Comparison of ENCODE assay signal across 18 mouse cellular contexts in the genomic region with DNA sequence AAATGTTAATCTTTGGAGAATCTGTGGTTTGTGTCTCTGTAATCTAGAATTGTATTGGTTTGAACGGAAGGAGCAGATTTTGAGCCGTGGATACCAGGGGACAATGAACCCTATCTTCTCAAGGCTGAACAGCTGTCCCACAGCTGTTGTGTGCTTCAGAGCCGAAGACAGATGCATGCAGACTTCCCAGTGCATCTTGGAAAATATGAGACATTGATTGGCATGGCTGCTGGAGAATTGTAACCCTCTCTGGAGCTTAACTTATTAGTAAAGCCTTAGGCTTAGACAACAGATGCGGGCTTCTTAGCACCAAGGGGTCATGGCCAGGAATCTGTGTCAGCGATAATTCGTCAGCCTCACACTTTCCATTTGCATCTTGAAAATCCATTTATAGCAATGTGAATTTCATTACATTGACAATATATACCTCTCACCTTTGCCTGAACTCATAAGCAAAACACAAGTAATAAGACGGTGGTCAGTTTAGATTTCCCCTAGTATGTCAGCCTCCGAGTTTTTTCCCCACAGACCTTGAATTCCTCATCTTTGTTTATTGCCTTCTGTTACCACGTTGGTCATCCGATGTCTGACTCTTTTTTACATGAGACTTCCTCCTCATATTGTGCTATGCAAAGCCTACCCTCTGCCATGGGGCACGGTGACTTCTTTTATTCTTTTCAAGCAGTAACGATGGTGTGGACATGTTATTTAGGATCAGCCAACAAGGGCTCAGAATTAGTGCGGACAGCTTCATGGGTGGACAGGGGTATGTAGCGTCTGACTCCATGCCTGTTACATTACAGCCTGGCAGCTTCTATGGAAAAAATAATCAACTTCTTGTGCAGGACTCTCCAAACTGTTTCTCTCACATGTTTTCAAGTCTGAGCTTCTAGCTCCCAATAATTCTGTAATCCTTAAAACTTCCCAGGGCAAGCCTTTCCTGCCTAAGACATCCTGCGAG. TPM values are rescaled to one million over a fixed set of nuclear protein-coding genes. Genes with fewer than 3 reads are reported as not detected.
A peak's percentile ranks its signal among the peaks of the same experiment; 100 is the strongest.
DNase-seq lines count a peak whose midpoint lies in the region; ATAC-seq and TF ChIP-seq lines count a peak whose summit lies in the region.
"Had no signal": no experiment of that assay in that cellular context is flagged by ENCODE, and none has a peak within 500 bp of the region (broad histone marks: within the 10 kb centered on the region; RNA-seq: fewer than 3 reads in every experiment).

No protein-coding gene starts in this region.

- H3K4me3 ChIP-seq in heart, embryonic 10.5 days, result no peak overlapping the region
- no peak overlapping the region for H3K4me3 ChIP-seq in CH12.LX (replicated peaks in 1 of 3; ENCODE audit: low read depth in 2 of 3, low read length in 2 of 3, poor library complexity in 1 of 3)
- no peak overlapping the region for H3K4me3 ChIP-seq in layer of hippocampus, adult 2 months
- no peak overlapping the region for H3K4me3 ChIP-seq in forebrain, postnatal 0 days (ENCODE audit: low read depth, low read length)
- H3K4me3 ChIP-seq: embryonic facial prominence, embryonic 12.5 days; forebrain, embryonic 13.5 days; hindbrain, embryonic 15.5 days; lung, embryonic 15.5 days; midbrain, embryonic 13.5 days had no signal

- dilution Hi-C loops in CH12.LX (cut with MboI; ENCODE audit: extremely low pct_ligation_motif_present, extremely low pct_unique_long_range_greater_than_20kb, low sequenced_read_pairs), result no loop called here

- H3K27me3 ChIP-seq in heart, embryonic 10.5 days (ENCODE audit: insufficient read depth, poor library complexity, severe bottlenecking), result no peaks in the 10 kb centered on the region
- H3K27me3 ChIP-seq in CH12.LX (replicated peaks), result no peaks in the 10 kb centered on the region
- H3K27me3 ChIP-seq in forebrain, postnatal 0 days (ENCODE audit: insufficient read depth, low read length), result no peaks in the 10 kb centered on the region
- H3K27me3 ChIP-seq: embryonic facial prominence, embryonic 12.5 days; forebrain, embryonic 13.5 days; hindbrain, embryonic 15.5 days; lung, embryonic 15.5 days; midbrain, embryonic 13.5 days had no signal

- no peaks in the 10 kb centered on the region for H3K79me2 ChIP-seq in CH12.LX (replicated peaks; ENCODE audit: control insufficient read depth, extremely low read depth, insufficient read depth, poor library complexity, severe bottlenecking)

- TF ChIP-seq RAD21 in CH12.LX (IDR thresholded peaks at IDR 0.05; ENCODE audit: low read depth, low read length), result no peak

- H3K36me3 ChIP-seq in heart, embryonic 10.5 days, result no peaks in the 10 kb centered on the region
- no peaks in the 10 kb centered on the region for H3K36me3 ChIP-seq in CH12.LX (replicated peaks in 1 of 2; ENCODE audit: control insufficient read depth in 1 of 2, insufficient read depth in 1 of 2, low read length in 1 of 2)
- H3K36me3 ChIP-seq in forebrain, postnatal 0 days (ENCODE audit: insufficient read depth), result no peaks in the 10 kb centered on the region
- H3K36me3 ChIP-seq: embryonic facial prominence, embryonic 12.5 days; hindbrain, embryonic 15.5 days; lung, embryonic 15.5 days; midbrain, embryonic 13.5 days had no signal

- no peak overlapping the region for H3K9ac ChIP-seq in CH12.LX (ENCODE audit: insufficient read depth, low read depth)
- H3K9ac ChIP-seq in forebrain, postnatal 0 days, result no peak overlapping the region
- H3K9ac ChIP-seq: embryonic facial prominence, embryonic 12.5 days; forebrain, embryonic 13.5 days; hindbrain, embryonic 15.5 days; lung, embryonic 15.5 days; midbrain, embryonic 13.5 days had no signal

- H3K4me1 ChIP-seq in heart, embryonic 10.5 days, result no peaks in the 10 kb centered on the region
- H3K4me1 ChIP-seq in CH12.LX (ENCODE audit: control insufficient read depth in 1 of 2, insufficient read depth in 2 of 2), result no peaks in the 10 kb centered on the region
- no peaks in the 10 kb centered on the region for H3K4me1 ChIP-seq in forebrain, postnatal 0 days (ENCODE audit: insufficient read depth)
- H3K4me1 ChIP-seq: embryonic facial prominence, embryonic 12.5 days; forebrain, embryonic 13.5 days; hindbrain, embryonic 15.5 days; lung, embryonic 15.5 days; midbrain, embryonic 13.5 days had no signal

- no peak for TF ChIP-seq POLR2A in CH12.LX (IDR thresholded peaks at IDR 0.05; ENCODE audit: low read depth, low read length)

- in situ Hi-C loops in CH12.LX (cut with MboI; ENCODE audit: low pct_ligation_motif_present, low pct_unique_long_range_greater_than_20kb, low sequenced_read_pairs), result no loop called here

- intact Hi-C loops in heart, postnatal 14 days (cut with DNase I), result no loop called here

- TF ChIP-seq CTCF in CH12.LX (conservative IDR thresholded peaks at IDR 0.05 in 1 of 2, IDR thresholded peaks at IDR 0.05 in 1 of 2; ENCODE audit: low read depth in 2 of 2, low read length in 2 of 2), result no peak
- TF ChIP-seq CTCF in layer of hippocampus, adult 2 months (conservative IDR thresholded peaks at IDR 0.05), result no peak
- no peak for TF ChIP-seq CTCF in forebrain, postnatal 0 days (IDR thresholded peaks at IDR 0.05; ENCODE audit: low read depth)

- no peak overlapping the region for H3K27ac ChIP-seq in heart, embryonic 10.5 days
- H3K27ac ChIP-seq in CH12.LX (ENCODE audit: insufficient read depth, low read depth), result no peak overlapping the region
- no peak overlapping the region for H3K27ac ChIP-seq in layer of hippocampus, adult 2 months
- H3K27ac ChIP-seq in forebrain, postnatal 0 days (ENCODE audit: low read depth, low read length), result no peak overlapping the region
- H3K27ac ChIP-seq: embryonic facial prominence, embryonic 12.5 days; forebrain, embryonic 13.5 days; hindbrain, embryonic 15.5 days; lung, embryonic 15.5 days; midbrain, embryonic 13.5 days had no signal

- DNase-seq in heart, adult 11 months, result peak; percentile 96
- no peak for DNase-seq in heart, embryonic 10.5 days (ENCODE audit: low spot score)
- DNase-seq in CH12.LX (ENCODE audit: extremely low read depth), result no peak
- DNase-seq in heart, postnatal 14 days, result peak; percentile 41 to 56
- peak; percentile 25 to 50 for DNase-seq in lung, postnatal 4 days
- DNase-seq in layer of hippocampus, adult 2 months (ENCODE audit: low spot score in 2 of 2), result no peak
- DNase-seq in forebrain, postnatal 0 days, result no peak
- DNase-seq in Muller cell, postnatal 12 days (ENCODE audit: inconsistent ontology term), result no peak
- DNase-seq: cerebellum, adult 9-10 months; kidney, adult 2 months; left cerebral cortex, postnatal 4 days; right cerebral cortex, adult 18-20 months; thymus, postnatal 14 days had no signal

- no peak for TF ChIP-seq EP300 in CH12.LX (IDR thresholded peaks at IDR 0.05; ENCODE audit: low read length)

- H3K4me2 ChIP-seq in CH12.LX (ENCODE audit: insufficient read depth, low read depth, poor library complexity, severe bottlenecking), result peak overlapping the region; percentile 37; the same call in 1 of the 2 replicates
- H3K4me2 ChIP-seq in forebrain, postnatal 0 days (ENCODE audit: low read depth), result no peak overlapping the region
- H3K4me2 ChIP-seq: embryonic facial prominence, embryonic 12.5 days; forebrain, embryonic 13.5 days; hindbrain, embryonic 15.5 days; lung, embryonic 15.5 days; midbrain, embryonic 13.5 days had no signal

- no peak for ATAC-seq in forebrain, postnatal 0 days
- ATAC-seq: forebrain, embryonic 13.5 days; midbrain, embryonic 13.5 days had no signal

- 79% methylated on average over 15 of the region's 15 CpGs for WGBS in heart, embryonic 10.5 days
- WGBS in forebrain, postnatal 0 days, result 84% methylated on average over 15 of the region's 15 CpGs

- H3K9me3 ChIP-seq in heart, embryonic 10.5 days, result no peaks in the 10 kb centered on the region
- no peaks in the 10 kb centered on the region for H3K9me3 ChIP-seq in CH12.LX (replicated peaks; ENCODE audit: low read length)
- H3K9me3 ChIP-seq in forebrain, postnatal 0 days (ENCODE audit: low read length), result no peaks in the 10 kb centered on the region
- H3K9me3 ChIP-seq: embryonic facial prominence, embryonic 12.5 days; forebrain, embryonic 13.5 days; hindbrain, embryonic 15.5 days; lung, embryonic 15.5 days; midbrain, embryonic 13.5 days had no signal

TF ChIP-seq in CH12.LX, 34 proteins besides CTCF, POLR2A, EP300 and RAD21:
- no peak for TF ChIP-seq USF1 (IDR thresholded peaks at IDR 0.05; ENCODE audit: low read depth, low read length)
- 0 out of 2 replicates have a peak, but pooled peaks have one; percentile 30 for TF ChIP-seq ETS1 (conservative IDR thresholded peaks at IDR 0.05; ENCODE audit: low read depth, low read length)

RNA-seq across cellular contexts. Expression of gene C1qtnf3, which starts 11.7 kb away (rescaled TPM):
- polyA plus RNA-seq in heart, embryonic 10.5 days (2016; fragmentation: Nextera tagmentation; extraction: Ambion mirVana), result 0.12 and 0.77 TPM in 2 replicates
- not detected in 2 replicates for total RNA-seq in CH12.LX (2012; rRNA removed)
- not detected in 2 replicates for total RNA-seq in CH12.LX (2014; rRNA removed)
- 0.10 TPM in 1 of 2 replicates, not detected in the other for polyA plus RNA-seq in CH12.LX (2012; ENCODE audit: insufficient read length, low read depth)
- under 1 TPM; 0.27 to 0.53 TPM for total RNA-seq in heart, postnatal 14 days (2021)
- not detected for total RNA-seq in layer of hippocampus, adult 2 months (2021)
- total RNA-seq in forebrain, postnatal 0 days (2014; rRNA removed), result 0.85 and 3.0 TPM in 2 replicates
- polyA plus RNA-seq in forebrain, postnatal 0 days (2015; fragmentation: Nextera tagmentation; extraction: Ambion mirVana), result 0.36 and 0.56 TPM in 2 replicates

RNA-seq across cellular contexts. Expression of gene Amacr, which starts 41.1 kb away (rescaled TPM):
- 14.2 and 17.9 TPM in 2 replicates for polyA plus RNA-seq in heart, embryonic 10.5 days (2016; fragmentation: Nextera tagmentation; extraction: Ambion mirVana)
- total RNA-seq in CH12.LX (2012; rRNA removed) (14.1 and 15.7 TPM in 2 replicates), CH12.LX (2014; rRNA removed) (34.0 and 43.0 TPM in 2 replicates)
- polyA plus RNA-seq in CH12.LX (2012; ENCODE audit: insufficient read length, low read depth), result 25.9 and 29.6 TPM in 2 replicates
- total RNA-seq in heart, postnatal 14 days (2021), result 10 to 100 TPM; 23.4 to 26.2 TPM
- total RNA-seq in layer of hippocampus, adult 2 months (2021), result 10 to 100 TPM; 11.1 to 12.0 TPM
- 7.7 and 10.6 TPM in 2 replicates for total RNA-seq in forebrain, postnatal 0 days (2014; rRNA removed)
- polyA plus RNA-seq in forebrain, postnatal 0 days (2015; fragmentation: Nextera tagmentation; extraction: Ambion mirVana), result 7.7 and 10.3 TPM in 2 replicates

Comparison
In these comparisons a context has a peak if more than half of its experiments do, and no peak if none do; other contexts are left out.
1. DNase-seq: peak in heart, adult 11 months (single experiment), heart, postnatal 14 days (2 of 2) and lung, postnatal 4 days (2 of 2); none in heart, embryonic 10.5 days (single experiment), CH12.LX (single experiment), layer of hippocampus, adult 2 months (0 of 2), forebrain, postnatal 0 days (single experiment) and Muller cell, postnatal 12 days (single experiment).